Mouse (Mus musculus) limb, embryonic 11.5 days (tissue): ENCODE measurements around the gene Fbxw10. TPM values are rescaled to one million over a fixed set of nuclear protein-coding genes. Genes with fewer than 3 reads are reported as not detected.

ENCODE experiments used
- ATAC-seq: fragments of 200-750 bp; cut with Nextera tagmentation; 2 replicates; pipeline ENCODE4 v1.8.0; 2017; ENCODE audit warnings: low read depth; ENCODE audit not compliant: insufficient number of reproducible peaks, low FRiP score, low TSS enrichment
- DNase-seq: peaks from one replicate; pipeline ENCODE4 v3.0.0-alpha.2; 2015; ENCODE audit warnings: low spot score
- H3K27ac ChIP-seq: fragments of 300-500 bp; sonication (generic); replicated peaks from 2 replicates; pipeline ENCODE4 v1.5.1; 2014; ENCODE audit warnings: low read depth, mild to moderate bottlenecking, low read length
- H3K27me3 ChIP-seq: fragments of 300-500 bp; sonication (generic); 2 replicates; pipeline ENCODE4 v1.6.1; 2014; ENCODE audit warnings: mild to moderate bottlenecking, low read length, mixed read lengths; ENCODE audit not compliant: control insufficient read depth, insufficient read depth
- H3K36me3 ChIP-seq: fragments of 300-500 bp; sonication (generic); 2 replicates; pipeline ENCODE4 v1.6.1; 2014; ENCODE audit warnings: mild to moderate bottlenecking, low read length, moderate library complexity, mixed read lengths; ENCODE audit not compliant: control insufficient read depth, insufficient read depth
- H3K4me1 ChIP-seq: fragments of 300-500 bp; sonication (generic); 2 replicates; pipeline ENCODE4 v1.6.1; 2014; ENCODE audit warnings: low read length, mixed read lengths; ENCODE audit not compliant: control insufficient read depth, insufficient read depth
- H3K4me2 ChIP-seq: fragments of 300-500 bp; sonication (generic); 2 replicates; pipeline ENCODE4 v1.6.1; 2014; ENCODE audit warnings: low read depth, mild to moderate bottlenecking, moderate library complexity; ENCODE audit not compliant: severe bottlenecking
- H3K4me3 ChIP-seq: fragments of 300-500 bp; sonication (generic); 2 replicates; pipeline ENCODE4 v1.5.1; 2014; ENCODE audit warnings: low read depth, low read length
- H3K9ac ChIP-seq: fragments of 300-500 bp; sonication (generic); 2 replicates; pipeline ENCODE4 v1.6.1; 2014; ENCODE audit warnings: mild to moderate bottlenecking, low read length
- H3K9me3 ChIP-seq: fragments of 300-500 bp; sonication (generic); 2 replicates; pipeline ENCODE4 v1.6.1; 2016; ENCODE audit warnings: low read length; ENCODE audit not compliant: control insufficient read depth
- WGBS: fragments of 180-500 bp; shearing (Covaris S2); extraction: QIAGEN DNeasy Blood & Tissue Kit; methylation state at CpG from one replicate; pipeline ENCODE4 v1.1.7; 2014; 5-methylcytosine and 5-hydroxymethylcytosine counted together
- polyA plus RNA-seq: library from polyadenylated mRNA; unstranded; fragments of >200 nt; fragmentation: Nextera tagmentation; extraction: Ambion mirVana; gene quantifications from 2 replicates; pipeline ENCODE4 v1.2.1, GENCODE M21; 2014

Fbxw10 gene
- polyA plus RNA-seq, 1 experiment from 2014 or later = 0.67 TPM

GRCm38 (mm10) chr11:62876445-62876844 is 29.6 kb downstream of the Fbxw10 start:
- H3K4me1 ChIP-seq = no peaks in the 10 kb centered on the region
- 83% methylated on average over 4 of the region's 4 CpGs for WGBS
- no peak overlapping the region for H3K4me3 ChIP-seq
- no peaks in the 10 kb centered on the region for H3K27me3 ChIP-seq
- no peak overlapping the region for H3K4me2 ChIP-seq
- H3K9me3 ChIP-seq = no peaks in the 10 kb centered on the region
- DNase-seq = no peak
- H3K27ac ChIP-seq = no peak overlapping the region
- no peak for ATAC-seq
- no peak overlapping the region for H3K9ac ChIP-seq
- H3K36me3 ChIP-seq = no peaks in the 10 kb centered on the region

- H3K27me3 ChIP-seq = no peaks in the 10 kb centered on the region
- H3K27ac ChIP-seq = no peak overlapping the region
- DNase-seq = no peak
- H3K4me3 ChIP-seq = no peak overlapping the region
- no peak overlapping the region for H3K4me2 ChIP-seq
- ATAC-seq = no peak
- H3K9me3 ChIP-seq = no peaks in the 10 kb centered on the region
- WGBS = 84% methylated on average over 1 of the region's 1 CpGs
- H3K36me3 ChIP-seq = no peaks in the 10 kb centered on the region; the same call in 1 of the 2 replicates
- H3K9ac ChIP-seq = no peak overlapping the region
- no peaks in the 10 kb centered on the region for H3K4me1 ChIP-seq
These were observed 30.5 kb downstream of the Fbxw10 start for GRCm38 (mm10) chr11:62877391-62877790.

GRCm38 (mm10) chr11:62878728-62879127 is 31.9 kb downstream of the Fbxw10 start:
- DNase-seq (no peak), ATAC-seq (no peak; the same call in 1 of the 2 replicates)
- Histone ChIP-seq H3K36me3 (no peaks in the 10 kb centered on the region; the same call in 1 of the 2 replicates), H3K4me3 (peak overlapping the region; percentile 76; the same call in 1 of the 2 replicates), H3K9me3 (no peaks in the 10 kb centered on the region), H3K4me2 (peak overlapping the region; percentile 5), H3K27ac (no peak overlapping the region), H3K4me1 (no peaks in the 10 kb centered on the region), H3K27me3 (no peaks in the 10 kb centered on the region), H3K9ac (no peak overlapping the region)
- 30% methylated on average over 9 of the region's 9 CpGs for WGBS

GRCm38 (mm10) chr11:62879220-62880048 is 32.6 kb downstream of the Fbxw10 start, which contains the start of gene Tvp23b:
Gene Tvp23b, plus strand, starts transcription at chr11:62879455.
- Histone ChIP-seq H3K4me1 (no peaks in the 10 kb centered on the region), H3K9ac (peak within 1 kb of the TSS; percentile 79), H3K4me3 (peak within 1 kb of the TSS; percentile 76), H3K27ac (peak within 1 kb of the TSS; percentile 60; the same call in 1 of the 2 replicates), H3K4me2 (peak within 1 kb of the TSS; percentile 62), H3K9me3 (no peaks in the 10 kb centered on the region), H3K36me3 (no peaks in the 10 kb centered on the region; the same call in 1 of the 2 replicates), H3K27me3 (no peaks in the 10 kb centered on the region)
- ATAC-seq = peak; percentile 98
- 1% methylated on average over 55 of the region's 55 CpGs for WGBS
- DNase-seq = peak; percentile 100

- H3K4me2 ChIP-seq = no peak overlapping the region
- H3K9me3 ChIP-seq = no peaks in the 10 kb centered on the region
- no peak overlapping the region for H3K4me3 ChIP-seq
- H3K4me1 ChIP-seq = no peaks in the 10 kb centered on the region
- WGBS = 92% methylated on average over 8 of the region's 8 CpGs
- H3K36me3 ChIP-seq = peaks cover 7% of the 10 kb centered on the region; the same call in 1 of the 2 replicates
- H3K27me3 ChIP-seq = no peaks in the 10 kb centered on the region
- DNase-seq = no peak
- no peak for ATAC-seq
- H3K9ac ChIP-seq = no peak overlapping the region
- H3K27ac ChIP-seq = no peak overlapping the region
These were observed 36.5 kb downstream of the Fbxw10 start for GRCm38 (mm10) chr11:62883407-62883806.

GRCm38 (mm10) chr11:62885323-62885722 is 38.5 kb downstream of the Fbxw10 start:
- no peak for DNase-seq
- WGBS = 81% methylated on average over 5 of the region's 5 CpGs

GRCm38 (mm10) chr11:62890796-62891195 is 43.9 kb downstream of the Fbxw10 start:
- Histone ChIP-seq H3K27ac (no peak overlapping the region), H3K36me3 (peaks cover 9% of the 10 kb centered on the region; the same call in 1 of the 2 replicates), H3K9me3 (no peaks in the 10 kb centered on the region), H3K27me3 (no peaks in the 10 kb centered on the region), H3K4me2 (no peak overlapping the region), H3K4me1 (no peaks in the 10 kb centered on the region), H3K9ac (no peak overlapping the region), H3K4me3 (no peak overlapping the region)
- no peak for ATAC-seq
- WGBS = 92% methylated on average over 4 of the region's 4 CpGs
- no peak for DNase-seq

More at GRCm38 (mm10) chr11:62885323-62885722, 38.5 kb downstream of the Fbxw10 start:
- H3K4me3 ChIP-seq = no peak overlapping the region
- H3K4me1 ChIP-seq = no peaks in the 10 kb centered on the region
- no peak overlapping the region for H3K9ac ChIP-seq
- peaks cover 9% of the 10 kb centered on the region; the same call in 1 of the 2 replicates for H3K36me3 ChIP-seq
- H3K27me3 ChIP-seq = no peaks in the 10 kb centered on the region
- no peak for ATAC-seq
- no peak overlapping the region for H3K4me2 ChIP-seq
- H3K9me3 ChIP-seq = no peaks in the 10 kb centered on the region
- H3K27ac ChIP-seq = no peak overlapping the region

- Histone ChIP-seq H3K36me3 (peaks cover 4% of the 10 kb centered on the region; the same call in 1 of the 2 replicates), H3K4me2 (no peak overlapping the region), H3K9me3 (no peaks in the 10 kb centered on the region), H3K27me3 (no peaks in the 10 kb centered on the region), H3K9ac (no peak overlapping the region), H3K27ac (no peak overlapping the region), H3K4me3 (no peak overlapping the region), H3K4me1 (no peaks in the 10 kb centered on the region)
- 92% methylated on average over 11 of the region's 11 CpGs for WGBS
- no peak for DNase-seq
- ATAC-seq = no peak
These were observed 44.9 kb downstream of the Fbxw10 start for GRCm38 (mm10) chr11:62891763-62892162.
